Mouse (Mus musculus): ENCODE measurements around the gene Cdc42bpb.

DNA sequence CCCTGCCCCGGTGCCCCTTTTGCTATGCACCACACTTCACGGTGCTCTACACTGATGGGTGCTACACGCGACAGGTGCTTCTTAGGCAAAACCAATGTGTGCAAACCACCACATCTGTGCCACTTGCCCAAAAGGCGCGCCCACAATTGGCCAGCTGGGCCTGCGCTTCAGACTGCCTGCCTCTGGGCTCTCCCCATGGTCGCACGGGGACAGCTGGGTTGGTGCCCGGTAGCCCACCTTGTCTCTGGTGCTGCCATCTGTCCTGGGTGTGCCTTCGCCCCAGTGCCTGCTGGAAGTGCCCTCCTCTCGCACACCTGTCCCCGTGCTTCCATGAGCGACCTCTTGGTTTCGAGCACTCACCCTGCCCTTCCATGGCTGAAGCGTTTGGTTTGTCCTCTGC lies 113.9 kb downstream of the Cdc42bpb start:
- TF ChIP-seq CTCF (IDR thresholded peaks at IDR 0.05; ENCODE audit: low read depth) (no peak), EP300 (optimal IDR thresholded peaks at IDR 0.05) (no peak)

Measured in stomach, postnatal 0 days (tissue).